Mouse (Mus musculus) neural tube, embryonic 13.5 days (tissue): ENCODE measurements around the gene Gm49776. TPM values are rescaled to one million over a fixed set of nuclear protein-coding genes. Genes with fewer than 3 reads are reported as not detected.

Experiments
- microRNA counts: library from miRNA; unstranded; fragments of <30 nt; microRNA quantifications from one replicate; lab custom pipeline; 2016
- microRNA-seq: library from miRNA; unstranded; fragments of <30 nt; microRNA quantifications from one replicate; pipeline ENCODE4, GENCODE M21; 2016
- polyA plus RNA-seq: library from polyadenylated mRNA; unstranded; fragments of >200 nt; fragmentation: Nextera tagmentation; extraction: Ambion mirVana; gene quantifications from 2 replicates; pipeline ENCODE4 v1.2.1, GENCODE M21; 2015

Gene Gm49776
- polyA plus RNA-seq, 1 experiment from 2014 or later, result 4.8 TPM

MicroRNAs encoded within 50 kb of the gene (microRNA counts, 519-probe panel; counts per million panel counts)
- not detected for microRNA mmu-miR-1306 (lab: Ali Mortazavi, UCI)

Small RNAs within 50 kb of the gene (microRNA-seq; reads per million reads assigned to microRNA genes)
- gene Gm24572 (0.74 reads per million), gene Mir1306 (119 reads per million, percentile 58 among the genes with 10 or more reads in this experiment)

Other genes starting within 250 kb of the Gm49776 start
- gene Dgcr6, start 205.5 kb downstream of the Gm49776 start, polyA plus RNA-seq, result 170 and 172 TPM in 2 replicates
- gene Prodh, start 168.1 kb downstream of the Gm49776 start, polyA plus RNA-seq, result 3.2 and 4.7 TPM in 2 replicates
- 19.6 and 23.9 TPM in 2 replicates for gene Rtn4r, start 130.7 kb downstream of the Gm49776 start, polyA plus RNA-seq
- gene Ccdc188, start 40.4 kb downstream of the Gm49776 start, polyA plus RNA-seq, result not detected in 2 replicates
- gene Zdhhc8, start 23.2 kb downstream of the Gm49776 start, polyA plus RNA-seq, result 15.3 and 17.0 TPM in 2 replicates
- gene Trmt2a, start 9.6 kb downstream of the Gm49776 start, polyA plus RNA-seq, result 89.1 and 92.0 TPM in 2 replicates
- gene Ranbp1, start 9.6 kb downstream of the Gm49776 start, polyA plus RNA-seq, result 432 and 457 TPM in 2 replicates
- 31.2 and 34.0 TPM in 2 replicates for gene Dgcr8, start 30.9 kb upstream of the Gm49776 start, polyA plus RNA-seq
- 74.0 and 79.5 TPM in 2 replicates for gene Tango2, start 89.8 kb upstream of the Gm49776 start, polyA plus RNA-seq
- 85.2 and 93.6 TPM in 2 replicates for gene Arvcf, start 89.9 kb upstream of the Gm49776 start, polyA plus RNA-seq
- gene Txnrd2, start 168.1 kb upstream of the Gm49776 start, polyA plus RNA-seq, result 20.3 and 22.8 TPM in 2 replicates
- gene Comt, start 168.5 kb upstream of the Gm49776 start, polyA plus RNA-seq, result 86.4 and 93.2 TPM in 2 replicates
- 13.6 and 13.9 TPM in 2 replicates for gene Gnb1l, start 240.4 kb upstream of the Gm49776 start, polyA plus RNA-seq
- 3.3 and 4.5 TPM in 2 replicates for gene Rtl10, start 240.6 kb upstream of the Gm49776 start, polyA plus RNA-seq